Mouse (Mus musculus) neural tube, embryonic 14.5 days (tissue): ENCODE results near the gene Cfap299. TPM values are rescaled to one million over a fixed set of nuclear protein-coding genes. Genes with fewer than 3 reads are reported as not detected.

ENCODE experiments used
- ATAC-seq: fragments of 200-750 bp; cut with Nextera tagmentation; 2 replicates; pipeline ENCODE4 v1.8.0; 2017; ENCODE audit warnings: low read depth, mild to moderate bottlenecking, moderate TSS enrichment, moderate library complexity
- H3K27ac ChIP-seq: fragments of 300-500 bp; sonication (generic); 2 replicates; pipeline ENCODE4 v1.5.1; 2014; ENCODE audit warnings: low read depth, mild to moderate bottlenecking, control low read depth, low read length, moderate library complexity, mixed read lengths
- H3K27me3 ChIP-seq: fragments of 300-500 bp; sonication (generic); 2 replicates; pipeline ENCODE4 v1.6.1; 2014; ENCODE audit warnings: low read length; ENCODE audit not compliant: control insufficient read depth, insufficient read depth
- H3K36me3 ChIP-seq: fragments of 300-500 bp; sonication (generic); 2 replicates; pipeline ENCODE4 v1.6.1; 2014; ENCODE audit warnings: low read length, mixed read lengths; ENCODE audit not compliant: control insufficient read depth, insufficient read depth
- H3K4me1 ChIP-seq: fragments of 300-500 bp; sonication (generic); 2 replicates; pipeline ENCODE4 v1.6.1; 2014; ENCODE audit warnings: low read length; ENCODE audit not compliant: control insufficient read depth, insufficient read depth
- H3K4me2 ChIP-seq: fragments of 300-500 bp; sonication (generic); 2 replicates; pipeline ENCODE4 v1.6.1; 2014; ENCODE audit warnings: mild to moderate bottlenecking, low read depth, low read length, control low read depth
- H3K4me3 ChIP-seq: fragments of 300-500 bp; sonication (generic); 2 replicates; pipeline ENCODE4 v1.5.1; 2014; ENCODE audit warnings: low read depth, low read length, control low read depth, mixed read lengths
- H3K9ac ChIP-seq: fragments of 300-500 bp; sonication (generic); replicated peaks from 2 replicates; pipeline ENCODE4 v1.6.1; 2014; ENCODE audit warnings: low read depth, mild to moderate bottlenecking, control low read depth, low read length, mixed read lengths
- H3K9me3 ChIP-seq: fragments of 300-500 bp; sonication (generic); 2 replicates; pipeline ENCODE4 v1.6.1; 2016; ENCODE audit warnings: low read length; ENCODE audit not compliant: control insufficient read depth
- WGBS: fragments of 180-500 bp; shearing (Covaris S2); extraction: QIAGEN DNeasy Blood & Tissue Kit; methylation state at CpG from one replicate; pipeline ENCODE4 v1.1.7; 2014; 5-methylcytosine and 5-hydroxymethylcytosine counted together
- polyA plus RNA-seq: library from polyadenylated mRNA; unstranded; fragments of >200 nt; fragmentation: Nextera tagmentation; extraction: Ambion mirVana; gene quantifications from 2 replicates; pipeline ENCODE4 v1.2.1, GENCODE M21; 2014

Gene Cfap299
- polyA plus RNA-seq, 1 experiment from 2014 or later, result 1.8 TPM

DNA sequence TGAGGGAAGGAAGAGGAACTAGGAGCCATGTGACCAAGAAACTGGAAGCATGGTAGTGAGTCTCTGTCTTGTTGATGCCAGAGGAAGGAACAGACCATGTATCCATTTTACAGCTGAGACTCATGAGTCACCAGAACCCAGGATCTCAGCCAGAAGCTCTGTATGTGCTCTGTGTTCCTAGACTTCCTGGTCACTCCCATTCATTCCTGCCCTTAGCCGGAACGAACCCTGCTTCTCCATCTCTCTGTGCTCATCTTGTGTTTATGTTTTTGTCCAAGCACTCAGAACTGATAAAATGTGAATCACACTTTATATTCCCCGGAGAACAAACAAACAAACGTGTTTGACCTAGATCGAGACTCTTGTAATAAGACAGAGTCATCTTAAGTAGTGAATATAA is 36.2 kb downstream of the Cfap299 start:
- H3K27ac ChIP-seq, result no peak overlapping the region
- H3K4me2 ChIP-seq, result no peak overlapping the region
- H3K27me3 ChIP-seq, result no peaks in the 10 kb centered on the region
- H3K9me3 ChIP-seq, result no peaks in the 10 kb centered on the region
- WGBS, result 89% methylated on average over 5 of the region's 5 CpGs
- no peaks in the 10 kb centered on the region for H3K36me3 ChIP-seq
- H3K4me1 ChIP-seq, result no peaks in the 10 kb centered on the region; the same call in 1 of the 2 replicates
- no peak overlapping the region for H3K9ac ChIP-seq
- no peak for ATAC-seq
- H3K4me3 ChIP-seq, result no peak overlapping the region

GRCm38 (mm10) chr5:98368822-98369221 is 39.7 kb downstream of the Cfap299 start:
- Histone ChIP-seq H3K4me3 (no peak overlapping the region), H3K4me2 (no peak overlapping the region), H3K36me3 (no peaks in the 10 kb centered on the region), H3K4me1 (no peaks in the 10 kb centered on the region; the same call in 1 of the 2 replicates), H3K27ac (no peak overlapping the region), H3K9me3 (no peaks in the 10 kb centered on the region), H3K9ac (no peak overlapping the region), H3K27me3 (no peaks in the 10 kb centered on the region)
- peak; percentile 78 for ATAC-seq
- 6% methylated on average over 4 of the region's 4 CpGs for WGBS

GRCm38 (mm10) chr5:98369426-98369825 is 40.3 kb downstream of the Cfap299 start:
- Histone ChIP-seq H3K9ac (no peak overlapping the region), H3K4me3 (no peak overlapping the region), H3K4me2 (no peak overlapping the region), H3K36me3 (no peaks in the 10 kb centered on the region), H3K27me3 (no peaks in the 10 kb centered on the region), H3K27ac (no peak overlapping the region), H3K9me3 (no peaks in the 10 kb centered on the region), H3K4me1 (no peaks in the 10 kb centered on the region; the same call in 1 of the 2 replicates)
- 72% methylated on average over 7 of the region's 7 CpGs for WGBS
- ATAC-seq, result no peak; the same call in 1 of the 2 replicates

GRCm38 (mm10) chr5:98376058-98376798 is 47.1 kb downstream of the Cfap299 start:
- 38% methylated on average over 8 of the region's 8 CpGs for WGBS
- Histone ChIP-seq H3K9me3 (no peaks in the 10 kb centered on the region), H3K4me2 (no peak overlapping the region), H3K36me3 (no peaks in the 10 kb centered on the region), H3K27me3 (no peaks in the 10 kb centered on the region), H3K4me1 (peaks cover 7% of the 10 kb centered on the region; the same call in 1 of the 2 replicates), H3K4me3 (no peak overlapping the region), H3K27ac (no peak overlapping the region), H3K9ac (no peak overlapping the region)
- no peak; the same call in 1 of the 2 replicates for ATAC-seq

- ATAC-seq, result no peak
- Histone ChIP-seq H3K27me3 (no peaks in the 10 kb centered on the region), H3K4me2 (no peak overlapping the region), H3K4me3 (no peak overlapping the region), H3K4me1 (peaks cover 7% of the 10 kb centered on the region; the same call in 1 of the 2 replicates), H3K9me3 (no peaks in the 10 kb centered on the region), H3K36me3 (no peaks in the 10 kb centered on the region), H3K27ac (no peak overlapping the region), H3K9ac (no peak overlapping the region)
- WGBS, result 10% methylated on average over 4 of the region's 4 CpGs
Measured at GRCm38 (mm10) chr5:98376799-98377090, 47.6 kb downstream of the Cfap299 start.

DNA sequence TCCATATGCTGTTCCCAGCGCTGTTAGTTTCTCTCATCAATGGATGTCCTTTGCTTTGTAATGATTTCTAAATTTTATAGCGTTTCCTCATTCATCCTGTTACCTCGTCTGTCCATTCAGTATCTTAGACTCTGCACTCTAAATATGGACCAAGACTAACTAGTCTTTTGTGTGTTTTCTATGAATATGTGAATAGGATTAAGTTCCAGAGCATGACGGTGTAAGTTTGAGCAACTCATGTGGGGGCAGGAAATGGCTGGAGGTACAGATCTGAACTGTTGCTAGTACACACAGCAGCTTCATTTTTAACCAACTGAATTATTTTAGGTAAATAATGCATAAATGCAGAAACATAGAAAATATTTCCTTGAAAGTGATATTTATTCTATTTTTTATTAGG is 51.3 kb downstream of the Cfap299 start:
- H3K36me3 ChIP-seq, result no peaks in the 10 kb centered on the region
- no peak overlapping the region for H3K9ac ChIP-seq
- WGBS, result 40% methylated on average over 4 of the region's 4 CpGs
- ATAC-seq, result no peak
- no peak overlapping the region for H3K27ac ChIP-seq
- H3K27me3 ChIP-seq, result no peaks in the 10 kb centered on the region
- H3K9me3 ChIP-seq, result no peaks in the 10 kb centered on the region
- peaks cover 7% of the 10 kb centered on the region; the same call in 1 of the 2 replicates for H3K4me1 ChIP-seq
- H3K4me3 ChIP-seq, result no peak overlapping the region
- H3K4me2 ChIP-seq, result no peak overlapping the region

- no peak for ATAC-seq
- 79% methylated on average over 3 of the region's 3 CpGs for WGBS
Measured at GRCm38 (mm10) chr5:98387054-98387453, 58.0 kb downstream of the Cfap299 start.

DNA sequence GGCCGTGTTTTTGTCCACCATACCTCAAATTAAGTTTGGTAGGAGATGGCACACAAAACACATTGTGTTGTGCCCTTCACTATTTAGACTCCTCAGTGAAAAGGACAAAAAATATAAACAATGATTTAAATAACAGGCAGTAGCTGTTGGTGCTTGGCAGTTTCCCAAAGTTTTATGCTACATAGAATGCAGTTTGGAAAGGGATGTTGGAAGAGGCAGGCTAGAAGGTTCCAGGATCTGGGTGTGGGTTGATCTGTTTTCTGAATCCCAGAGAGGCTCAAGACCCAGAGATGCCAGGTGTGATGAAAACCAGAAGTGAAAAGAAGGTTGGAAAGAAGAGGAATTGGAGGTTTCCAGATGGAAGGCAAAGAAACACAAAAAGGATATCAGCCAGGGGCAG is 73.1 kb downstream of the Cfap299 start:
- Histone ChIP-seq H3K9me3 (no peaks in the 10 kb centered on the region), H3K36me3 (no peaks in the 10 kb centered on the region), H3K27ac (no peak overlapping the region), H3K4me3 (no peak overlapping the region), H3K9ac (no peak overlapping the region), H3K27me3 (no peaks in the 10 kb centered on the region), H3K4me1 (no peaks in the 10 kb centered on the region), H3K4me2 (no peak overlapping the region)
- ATAC-seq, result no peak
- WGBS, result 87% methylated on average over 1 of the region's 1 CpGs

More at GRCm38 (mm10) chr5:98387054-98387453, 58.0 kb downstream of the Cfap299 start:
- H3K4me1 ChIP-seq, result no peaks in the 10 kb centered on the region
- no peaks in the 10 kb centered on the region for H3K27me3 ChIP-seq
- H3K4me3 ChIP-seq, result no peak overlapping the region
- H3K9ac ChIP-seq, result no peak overlapping the region
- H3K4me2 ChIP-seq, result no peak overlapping the region
- H3K27ac ChIP-seq, result no peak overlapping the region
- no peaks in the 10 kb centered on the region for H3K36me3 ChIP-seq
- no peaks in the 10 kb centered on the region for H3K9me3 ChIP-seq

DNA sequence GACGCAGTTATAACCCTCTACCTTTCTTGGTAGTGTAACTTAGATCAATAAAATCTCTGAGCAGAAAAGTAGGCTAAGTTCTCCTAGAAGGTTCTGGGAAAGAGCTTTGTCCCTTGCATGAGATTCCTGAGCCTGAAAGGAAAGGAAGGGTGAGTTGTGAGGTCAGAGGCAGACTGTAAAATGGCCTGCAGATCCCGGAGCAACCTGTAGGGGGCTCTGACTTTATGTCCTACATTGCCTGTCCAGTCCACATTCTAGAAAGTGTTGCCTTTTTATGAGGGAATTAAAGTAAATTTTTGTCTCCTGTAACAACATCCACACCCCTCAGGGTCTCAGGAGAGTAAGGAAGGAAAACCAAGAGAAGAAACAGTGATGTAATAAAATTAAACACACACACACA is 81.0 kb downstream of the Cfap299 start:
- Histone ChIP-seq H3K36me3 (no peaks in the 10 kb centered on the region), H3K4me2 (no peak overlapping the region), H3K27me3 (no peaks in the 10 kb centered on the region), H3K4me3 (no peak overlapping the region), H3K27ac (no peak overlapping the region), H3K9ac (no peak overlapping the region), H3K9me3 (no peaks in the 10 kb centered on the region), H3K4me1 (no peaks in the 10 kb centered on the region)
- no peak for ATAC-seq
- 76% methylated on average over 2 of the region's 2 CpGs for WGBS
